Mouse (Mus musculus) lung, adult 18-20 months (tissue): ENCODE results near the gene Coasy.

ENCODE experiments used
- DNase-seq, 2 experiments: peaks; one replicate each; pipeline ENCODE4 v3.0.0; 2022; ENCODE audit warnings: mixed read lengths in 2 of 2

The Coasy gene

GRCm38 (mm10) chr11:101082208-101083082, at the start of gene Coasy:
Gene Coasy (plus strand): TSS chr11:101082565.
- DNase-seq: peak; percentile 85 to 87

GRCm38 (mm10) chr11:101033856-101034500, 48.4 kb upstream of the Coasy start:
- no peak for DNase-seq

- DNase-seq: peak; percentile 40 to 62
Measured at GRCm38 (mm10) chr11:101034614-101035327, 47.6 kb upstream of the Coasy start.

- no peak for DNase-seq
Measured at GRCm38 (mm10) chr11:101035328-101035695, 47.1 kb upstream of the Coasy start.

- DNase-seq: no peak
Measured at GRCm38 (mm10) chr11:101037795-101038194, 44.6 kb upstream of the Coasy start.

- DNase-seq: no peak
Measured at GRCm38 (mm10) chr11:101045826-101046225, 36.5 kb upstream of the Coasy start.

GRCm38 (mm10) chr11:101046440-101046839, 35.9 kb upstream of the Coasy start:
- no peak for DNase-seq

GRCm38 (mm10) chr11:101047502-101047901, 34.9 kb upstream of the Coasy start:
- no peak for DNase-seq

GRCm38 (mm10) chr11:101050359-101050758, 32.0 kb upstream of the Coasy start:
- no peak for DNase-seq

GRCm38 (mm10) chr11:101051051-101051493, 31.3 kb upstream of the Coasy start:
- DNase-seq: no peak

GRCm38 (mm10) chr11:101051617-101052016, 30.7 kb upstream of the Coasy start:
- no peak for DNase-seq

GRCm38 (mm10) chr11:101052751-101053473, 29.5 kb upstream of the Coasy start:
- peak; percentile 51 to 62 for DNase-seq

- no peak for DNase-seq
Measured at GRCm38 (mm10) chr11:101053974-101054373, 28.4 kb upstream of the Coasy start.

GRCm38 (mm10) chr11:101055418-101055817, 26.9 kb upstream of the Coasy start:
- DNase-seq: peak; percentile 50 to 58

- peak; percentile 86 to 89 for DNase-seq
Measured at GRCm38 (mm10) chr11:101056885-101057284, 25.5 kb upstream of the Coasy start.

- DNase-seq: peak; percentile 86 to 90
Measured at GRCm38 (mm10) chr11:101057860-101058259, 24.5 kb upstream of the Coasy start.

- peak; percentile 46 to 53 for DNase-seq
Measured at GRCm38 (mm10) chr11:101058726-101059125, 23.6 kb upstream of the Coasy start.

- DNase-seq: no peak
Measured at GRCm38 (mm10) chr11:101059473-101059872, 22.9 kb upstream of the Coasy start.

- peak; percentile 82 for DNase-seq
Measured at GRCm38 (mm10) chr11:101060126-101060525, 22.2 kb upstream of the Coasy start.

- no peak for DNase-seq
Measured at GRCm38 (mm10) chr11:101061049-101061448, 21.3 kb upstream of the Coasy start.

- DNase-seq: peak; percentile 74 to 78
Measured at GRCm38 (mm10) chr11:101062165-101062884, 20.0 kb upstream of the Coasy start.
